Mouse (Mus musculus) ES-Bruce4 (cell line): ENCODE measurements around the gene Khdc4.

Source experiments
- CTCF ChIP-seq: IDR thresholded peaks from one replicate; pipeline ENCODE4 v1.8.1; 2011; ENCODE audit warnings: low read depth, low read length
- EP300 ChIP-seq: IDR thresholded peaks from 2 replicates; pipeline ENCODE4 v1.6.1; 2011; ENCODE audit warnings: low read depth, low read length; ENCODE audit not compliant: insufficient read depth

- no peak for TF ChIP-seq EP300
- TF ChIP-seq CTCF = no peak
These were observed 61.2 kb downstream of the Khdc4 start for GRCm38 (mm10) chr3:88746871-88747231.
